Mouse (Mus musculus) thymus, adult 2 months (tissue): ENCODE results near the gene Hoxb7.

Experiments
- CTCF ChIP-seq: fragments of 200-500 bp; IDR thresholded peaks from 2 replicates; pipeline ENCODE4 v1.5.1; 2012; ENCODE audit warnings: mild to moderate bottlenecking, control low read depth, low read length, moderate library complexity, borderline replicate concordance; ENCODE audit not compliant: control insufficient read depth, poor library complexity, insufficient read depth; ENCODE audit errors: extremely low read depth
- POLR2A ChIP-seq: fragments of 200-500 bp; IDR thresholded peaks from 2 replicates; pipeline ENCODE4 v1.6.1; 2012; ENCODE audit warnings: mild to moderate bottlenecking, low read length, control low read depth, moderate library complexity; ENCODE audit not compliant: control insufficient read depth, poor library complexity, insufficient read depth; ENCODE audit errors: extremely low read depth

GRCm38 (mm10) chr11:96309288-96309687, 22.9 kb downstream of the Hoxb7 start:
- no peak for TF ChIP-seq CTCF
- no peak for TF ChIP-seq POLR2A
